Mouse (Mus musculus): ENCODE results near the gene Marveld1. TPM values are rescaled to one million over a fixed set of nuclear protein-coding genes. Genes with fewer than 3 reads are reported as not detected.

Gene Marveld1
- total RNA-seq, 2 experiments from 2014 or later: 9.2 TPM

GRCm38 (mm10) chr19:42169322-42169975, 22.2 kb downstream of the Marveld1 start:
- DNase-seq (ENCODE audit: low spot score in 2 of 2): no peak

DNA sequence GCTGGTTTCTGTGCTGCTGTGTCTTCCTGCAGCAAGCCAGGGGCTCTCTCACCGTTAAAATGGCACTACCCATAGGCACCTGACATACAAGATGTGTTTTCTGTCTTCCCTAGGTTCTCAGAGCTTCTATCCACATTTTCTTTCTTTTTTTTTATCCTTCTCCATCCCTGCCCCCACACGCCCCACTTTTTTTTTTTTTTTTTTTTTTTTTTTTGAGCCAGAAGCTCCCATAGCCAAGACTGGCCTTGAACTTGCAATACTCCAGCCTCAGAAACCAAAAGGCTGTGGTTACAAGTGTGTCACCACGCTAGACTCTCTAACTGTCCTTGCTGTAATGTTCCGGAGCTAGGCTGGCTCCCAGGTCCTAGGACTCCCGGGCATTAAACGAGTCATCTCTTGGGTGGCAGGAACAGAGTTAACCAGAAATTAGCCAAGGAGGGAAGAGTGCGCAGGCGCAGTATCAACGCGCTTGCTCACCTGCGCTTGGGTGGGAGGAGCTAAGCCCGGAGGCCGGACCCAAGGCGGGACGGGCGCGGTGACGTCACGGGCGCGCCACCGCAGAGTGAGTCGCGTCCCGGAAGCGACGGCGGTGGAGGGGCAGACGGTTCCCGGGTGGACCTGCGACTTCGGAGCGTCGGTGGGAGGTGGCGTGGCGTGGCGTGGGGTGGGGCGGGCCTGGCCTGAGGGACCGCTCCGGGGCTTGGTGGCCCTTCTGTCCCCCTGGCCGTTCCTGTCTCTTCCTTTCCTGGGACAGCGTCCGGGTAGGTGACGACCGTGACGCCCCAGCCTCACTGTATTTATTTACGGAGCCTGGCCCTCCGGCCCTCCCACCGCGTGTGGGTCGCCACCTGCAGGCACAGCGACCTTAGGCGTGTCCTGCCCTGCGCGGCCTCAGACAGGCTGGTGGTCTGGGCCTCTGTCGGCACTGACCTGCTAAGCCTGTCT, 23.1 kb downstream of the Marveld1 start:
- peak; percentile 86 to 94 for DNase-seq (ENCODE audit: low spot score in 2 of 2)

DNA sequence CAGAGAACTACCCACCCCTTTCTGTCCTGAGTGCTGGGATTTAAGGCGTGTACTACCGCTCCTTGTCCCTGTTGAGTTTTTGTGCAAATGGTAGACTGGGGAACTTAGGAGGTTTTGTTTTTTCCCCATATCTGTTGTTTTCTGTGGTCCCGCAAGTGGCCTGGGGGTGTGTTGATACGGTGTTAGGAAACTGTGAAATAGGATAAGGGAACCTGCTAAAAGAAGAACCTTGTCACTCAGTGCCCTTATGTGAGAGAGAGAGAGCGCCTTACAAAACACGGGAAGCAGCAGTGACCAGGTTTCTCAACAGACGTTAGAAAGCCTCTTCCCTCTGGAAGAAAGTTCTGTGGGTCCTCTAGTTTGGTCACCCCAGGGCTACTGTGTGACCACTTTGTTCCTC, 29.6 kb downstream of the Marveld1 start:
- DNase-seq (ENCODE audit: low spot score in 2 of 2): no peak

- no peak for DNase-seq (ENCODE audit: low spot score in 2 of 2)
Observed at GRCm38 (mm10) chr19:42177461-42177860, 30.3 kb downstream of the Marveld1 start.

DNA sequence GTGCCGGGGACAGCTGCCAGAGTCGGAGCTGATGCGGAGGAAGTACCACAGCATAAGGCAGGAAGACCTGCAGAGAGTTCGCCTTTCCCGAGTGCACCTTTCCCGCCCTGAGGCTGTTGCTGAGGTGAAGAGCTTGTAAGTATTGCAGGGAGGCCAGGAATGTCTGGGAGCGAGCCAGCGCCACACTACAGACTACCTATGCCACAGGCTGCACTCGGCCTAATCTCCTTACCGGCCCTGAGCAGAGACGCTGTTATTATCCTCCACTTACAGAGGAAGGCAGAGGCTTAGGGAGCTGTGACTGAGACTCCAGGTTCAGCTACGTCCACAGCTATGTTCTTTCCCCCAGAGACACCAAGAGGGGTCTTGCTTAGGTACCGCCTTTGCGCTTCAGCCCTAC, 32.2 kb downstream of the Marveld1 start:
- no peak for DNase-seq (ENCODE audit: low spot score in 2 of 2)

- no peak for DNase-seq (ENCODE audit: low spot score in 2 of 2)
Observed at GRCm38 (mm10) chr19:42182673-42183072, 35.5 kb downstream of the Marveld1 start.

DNA sequence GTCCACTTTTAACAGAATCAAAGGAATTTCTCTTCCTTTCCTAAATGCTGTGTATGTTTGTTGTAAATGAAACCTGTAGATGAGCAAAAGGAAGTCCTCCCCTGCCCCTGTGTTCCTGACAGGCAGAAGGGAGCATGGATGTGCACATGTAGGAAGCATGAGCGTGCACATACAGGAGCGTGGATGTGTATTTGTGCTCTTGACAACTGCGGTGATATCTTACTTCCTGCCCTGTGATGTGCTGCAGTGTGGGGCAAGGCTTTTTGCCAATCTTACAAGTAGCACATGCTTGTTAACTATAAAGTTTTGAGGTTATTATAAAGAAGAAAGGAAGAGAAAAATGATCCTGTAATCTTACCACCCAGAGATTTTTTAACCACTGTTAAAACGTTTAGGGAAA, 42.5 kb downstream of the Marveld1 start:
- no peak for DNase-seq (ENCODE audit: low spot score in 2 of 2)

DNA sequence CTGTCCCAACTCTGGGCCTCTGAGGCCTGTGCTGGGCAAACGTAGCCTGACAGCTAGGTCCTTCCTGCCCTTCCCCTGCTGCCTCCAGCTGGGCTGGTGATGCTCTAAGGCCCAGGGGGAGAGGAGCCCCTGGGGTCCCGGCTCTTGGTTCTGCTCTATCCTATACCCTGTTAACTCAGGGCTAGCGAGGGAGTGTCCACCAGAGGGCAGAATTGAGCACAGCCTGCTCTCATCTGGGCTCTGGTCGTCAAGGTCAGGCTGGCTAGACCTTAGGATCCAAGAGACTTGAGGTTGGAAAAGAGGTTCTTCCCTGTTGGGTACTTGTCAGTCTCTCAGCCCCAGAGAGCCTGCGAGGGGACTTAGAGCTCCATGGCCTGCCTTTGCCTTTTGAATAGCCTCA, 43.3 kb downstream of the Marveld1 start:
- DNase-seq (ENCODE audit: low spot score in 2 of 2): no peak

DNA sequence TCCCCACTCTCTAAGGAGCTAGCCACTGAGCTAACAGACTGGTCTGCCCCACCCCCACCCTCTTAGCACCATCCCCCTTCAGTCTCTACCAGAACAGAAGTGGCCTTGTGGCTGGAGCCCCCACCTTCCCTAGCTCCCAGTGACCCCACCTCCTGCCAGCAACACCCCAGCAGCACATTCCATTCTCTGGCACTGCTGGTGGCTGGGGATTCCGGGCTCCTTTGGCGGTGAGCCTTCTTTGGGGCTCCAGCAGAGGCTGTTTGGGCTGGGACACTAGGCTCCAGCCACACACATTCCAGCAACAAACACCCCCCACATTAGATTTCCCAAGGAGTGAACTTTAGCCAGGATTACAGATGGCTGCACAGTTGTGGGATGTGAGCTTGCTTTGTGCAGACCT, 46.1 kb downstream of the Marveld1 start:
- DNase-seq (ENCODE audit: low spot score in 2 of 2): peak in 1 of 2 experiments; percentile 45

- DNase-seq (ENCODE audit: low spot score in 2 of 2): no peak
Observed at GRCm38 (mm10) chr19:42196378-42196777, 49.2 kb downstream of the Marveld1 start.

DNA sequence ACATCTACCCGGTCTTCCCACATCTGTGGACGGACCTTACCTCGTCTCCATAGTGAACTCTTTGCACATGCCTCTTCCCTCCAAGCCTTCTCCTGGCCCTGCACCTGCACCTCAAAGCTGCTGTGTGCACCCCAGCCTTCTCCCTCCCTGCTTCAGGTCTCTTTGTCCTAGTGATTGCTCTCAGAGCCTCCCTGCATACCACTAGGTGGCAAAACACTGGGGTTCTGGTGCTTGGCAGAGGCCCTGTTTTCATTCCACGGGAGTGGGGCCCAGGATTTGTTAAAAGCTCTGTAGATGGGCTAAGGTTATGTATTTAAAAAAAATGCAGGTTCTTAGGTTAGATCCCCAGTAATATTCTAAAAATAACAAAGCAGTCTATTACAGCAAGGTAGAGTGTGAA, 49.9 kb downstream of the Marveld1 start:
- DNase-seq (ENCODE audit: low spot score in 2 of 2): peak in 1 of 2 experiments; percentile 32

DNA sequence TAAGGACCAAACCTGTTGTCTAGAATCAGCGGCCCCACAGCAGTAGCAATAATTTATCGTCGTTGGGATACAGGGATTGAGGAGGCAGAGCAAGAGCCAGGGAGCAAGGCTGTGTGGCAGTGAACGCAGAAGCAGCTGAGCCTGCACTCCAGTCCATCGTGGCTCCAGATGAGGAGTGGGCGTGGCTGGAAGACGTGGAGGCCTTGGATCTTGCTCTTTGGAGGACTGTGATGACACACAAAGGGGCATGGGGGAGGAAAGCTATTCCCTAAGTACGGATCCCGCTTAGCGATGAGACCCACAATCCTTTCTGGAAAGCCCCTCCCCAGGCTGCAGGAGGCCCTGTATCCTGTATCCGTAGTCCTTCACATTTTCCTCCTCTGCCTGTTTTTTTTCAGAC, 50.8 kb downstream of the Marveld1 start:
- DNase-seq (ENCODE audit: low spot score in 2 of 2): no peak

Other genes with a start within 250 kb of the Marveld1 start
- 100 to 1,000 TPM; 569 to 570 TPM for gene Pgam1, start 235.5 kb upstream of the Marveld1 start, total RNA-seq (2021)
- 10 to 100 TPM; 26.1 to 26.7 TPM for gene Exosc1, start 214.0 kb upstream of the Marveld1 start, total RNA-seq (2021)
- 10 to 100 TPM; 53.1 to 56.1 TPM for gene Zdhhc16, start 213.9 kb upstream of the Marveld1 start, total RNA-seq (2021)
- gene Mms19, start 166.2 kb upstream of the Marveld1 start, total RNA-seq (2021): 10 to 100 TPM; 29.2 to 37.6 TPM
- 10 to 100 TPM; 15.6 to 17.0 TPM for gene Ubtd1, start 165.6 kb upstream of the Marveld1 start, total RNA-seq (2021)
- gene Ankrd2, start 111.4 kb upstream of the Marveld1 start, total RNA-seq (2021): under 1 TPM; 0.30 to 0.45 TPM
- 1 to 10 TPM; 7.3 to 9.8 TPM for gene Hoga1, start 101.8 kb upstream of the Marveld1 start, total RNA-seq (2021)
- 1 to 10 TPM; 1.3 to 1.5 TPM for gene 4933411K16Rik, start 95.2 kb upstream of the Marveld1 start, total RNA-seq (2021)
- gene Morn4, start 61.0 kb upstream of the Marveld1 start, total RNA-seq (2021): 10 to 100 TPM; 60.5 to 64.9 TPM
- gene Pi4k2a, start 56.9 kb upstream of the Marveld1 start, total RNA-seq (2021): 10 to 100 TPM; 54.0 to 54.7 TPM
- 10 to 100 TPM; 18.6 to 19.2 TPM for gene Avpi1, start 18.3 kb upstream of the Marveld1 start, total RNA-seq (2021)
- 10 to 100 TPM; 95.0 to 99.2 TPM for gene Zfyve27, start 16.6 kb downstream of the Marveld1 start, total RNA-seq (2021)
- gene Sfrp5, start 54.9 kb downstream of the Marveld1 start, total RNA-seq (2021): 1 to 10 TPM in 1 of 2 experiments, under 1 TPM in 1; 0.26 to 1.7 TPM
- gene Golga7b, start 100.2 kb downstream of the Marveld1 start, total RNA-seq (2021): 10 to 100 TPM; 82.6 to 85.8 TPM

All from layer of hippocampus, postnatal 14 days (tissue).